Mouse (Mus musculus): ENCODE data around the gene Cdh4. TPM values are rescaled to one million over a fixed set of nuclear protein-coding genes. Genes with fewer than 3 reads are reported as not detected.

Gene Cdh4
- total and polyA plus RNA-seq, 3 experiments = 0.05 TPM; not detected in 2

- Histone ChIP-seq H3K36me3 (replicated peaks) (no peaks in the 10 kb centered on the region), H3K27me3 (ENCODE audit: insufficient read depth, low read length) (no peaks in the 10 kb centered on the region; the same call in 1 of the 2 replicates), H3K4me3 (ENCODE audit: low read depth, low read length) (no peak overlapping the region), H3K4me1 (ENCODE audit: insufficient read depth, low read depth, low read length) (no peaks in the 10 kb centered on the region), H3K9me3 (replicated peaks) (peaks cover 86% of the 10 kb centered on the region)
- ATAC-seq (ENCODE audit: extremely low read depth, insufficient number of reproducible peaks, low FRiP score, poor library complexity, severe bottlenecking) (no peak), DNase-seq (ENCODE audit: low spot score) (no peak)
- TF ChIP-seq CTCF (IDR thresholded peaks at IDR 0.05; ENCODE audit: low read depth, low read length) (no peak), TAL1 (conservative IDR thresholded peaks at IDR 0.05; ENCODE audit: low read depth, low read length) (no peak), POLR2AphosphoS5 (IDR thresholded peaks at IDR 0.05; ENCODE audit: insufficient replicate concordance, low read depth, low read length) (no peak), GATA1 (IDR thresholded peaks at IDR 0.05; ENCODE audit: borderline replicate concordance, low read length) (no peak), GATA2 (IDR thresholded peaks at IDR 0.05; ENCODE audit: borderline replicate concordance, low read depth, low read length) (no peak)
These were observed 164.1 kb downstream of the Cdh4 start for GRCm38 (mm10) chr2:179606341-179606740.

- Histone ChIP-seq H3K4me3 (ENCODE audit: low read depth, low read length) (no peak overlapping the region), H3K4me1 (ENCODE audit: insufficient read depth, low read depth, low read length) (no peaks in the 10 kb centered on the region), H3K9me3 (replicated peaks) (peaks cover 68% of the 10 kb centered on the region), H3K27me3 (ENCODE audit: insufficient read depth, low read length) (no peaks in the 10 kb centered on the region), H3K36me3 (replicated peaks) (no peaks in the 10 kb centered on the region)
- ATAC-seq (ENCODE audit: extremely low read depth, insufficient number of reproducible peaks, low FRiP score, poor library complexity, severe bottlenecking) = no peak
- no peak for DNase-seq (ENCODE audit: low spot score)
- TF ChIP-seq CTCF (IDR thresholded peaks at IDR 0.05; ENCODE audit: low read depth, low read length) (no peak), POLR2AphosphoS5 (IDR thresholded peaks at IDR 0.05; ENCODE audit: insufficient replicate concordance, low read depth, low read length) (no peak), GATA1 (IDR thresholded peaks at IDR 0.05; ENCODE audit: borderline replicate concordance, low read length) (no peak)
These were observed 173.7 kb downstream of the Cdh4 start for GRCm38 (mm10) chr2:179615906-179616305.

- no peaks in the 10 kb centered on the region for H3K36me3 ChIP-seq (replicated peaks)
- no peak for ATAC-seq (ENCODE audit: extremely low read depth, insufficient number of reproducible peaks, low FRiP score, poor library complexity, severe bottlenecking)
- no peaks in the 10 kb centered on the region for H3K27me3 ChIP-seq (ENCODE audit: insufficient read depth, low read length)
These were observed 181.6 kb downstream of the Cdh4 start for GRCm38 (mm10) chr2:179623643-179624473.

GRCm38 (mm10) chr2:179627563-179627962 is 185.3 kb downstream of the Cdh4 start:
- no peaks in the 10 kb centered on the region for H3K27me3 ChIP-seq (ENCODE audit: insufficient read depth, low read length)
- H3K9me3 ChIP-seq (replicated peaks) = peaks cover 72% of the 10 kb centered on the region

More at GRCm38 (mm10) chr2:179623643-179624473, 181.6 kb downstream of the Cdh4 start:
- TF ChIP-seq GATA2 (IDR thresholded peaks at IDR 0.05; ENCODE audit: borderline replicate concordance, low read depth, low read length) (no peak), GATA1 (IDR thresholded peaks at IDR 0.05; ENCODE audit: borderline replicate concordance, low read length) (no peak), POLR2AphosphoS5 (IDR thresholded peaks at IDR 0.05; ENCODE audit: insufficient replicate concordance, low read depth, low read length) (no peak), CTCF (IDR thresholded peaks at IDR 0.05; ENCODE audit: low read depth, low read length) (no peak), TAL1 (conservative IDR thresholded peaks at IDR 0.05; ENCODE audit: low read depth, low read length) (no peak)
- Histone ChIP-seq H3K4me3 (ENCODE audit: low read depth, low read length) (no peak overlapping the region), H3K4me1 (ENCODE audit: insufficient read depth, low read depth, low read length) (no peaks in the 10 kb centered on the region), H3K9me3 (replicated peaks) (peaks cover 78% of the 10 kb centered on the region)
- no peak for DNase-seq (ENCODE audit: low spot score)

GRCm38 (mm10) chr2:179630720-179631119 is 188.5 kb downstream of the Cdh4 start:
- Histone ChIP-seq H3K9me3 (replicated peaks) (peaks cover 78% of the 10 kb centered on the region), H3K27me3 (ENCODE audit: insufficient read depth, low read length) (no peaks in the 10 kb centered on the region), H3K4me3 (ENCODE audit: low read depth, low read length) (no peak overlapping the region), H3K36me3 (replicated peaks) (no peaks in the 10 kb centered on the region), H3K4me1 (ENCODE audit: insufficient read depth, low read depth, low read length) (no peaks in the 10 kb centered on the region)
- DNase-seq (ENCODE audit: low spot score) (no peak), ATAC-seq (ENCODE audit: extremely low read depth, insufficient number of reproducible peaks, low FRiP score, poor library complexity, severe bottlenecking) (no peak)
- TF ChIP-seq GATA2 (IDR thresholded peaks at IDR 0.05; ENCODE audit: borderline replicate concordance, low read depth, low read length) (no peak), CTCF (IDR thresholded peaks at IDR 0.05; ENCODE audit: low read depth, low read length) (no peak), POLR2AphosphoS5 (IDR thresholded peaks at IDR 0.05; ENCODE audit: insufficient replicate concordance, low read depth, low read length) (no peak), GATA1 (IDR thresholded peaks at IDR 0.05; ENCODE audit: borderline replicate concordance, low read length) (no peak), TAL1 (conservative IDR thresholded peaks at IDR 0.05; ENCODE audit: low read depth, low read length) (no peak)

More at GRCm38 (mm10) chr2:179627563-179627962, 185.3 kb downstream of the Cdh4 start:
- ATAC-seq (ENCODE audit: extremely low read depth, insufficient number of reproducible peaks, low FRiP score, poor library complexity, severe bottlenecking) = no peak
- H3K4me1 ChIP-seq (ENCODE audit: insufficient read depth, low read depth, low read length) = no peaks in the 10 kb centered on the region
- no peak for DNase-seq (ENCODE audit: low spot score)
- H3K4me3 ChIP-seq (ENCODE audit: low read depth, low read length) = no peak overlapping the region
- TF ChIP-seq GATA1 (IDR thresholded peaks at IDR 0.05; ENCODE audit: borderline replicate concordance, low read length) = no peak
- no peak for TF ChIP-seq TAL1 (conservative IDR thresholded peaks at IDR 0.05; ENCODE audit: low read depth, low read length)
- TF ChIP-seq GATA2 (IDR thresholded peaks at IDR 0.05; ENCODE audit: borderline replicate concordance, low read depth, low read length) = no peak
- no peak for TF ChIP-seq CTCF (IDR thresholded peaks at IDR 0.05; ENCODE audit: low read depth, low read length)
- TF ChIP-seq POLR2AphosphoS5 (IDR thresholded peaks at IDR 0.05; ENCODE audit: insufficient replicate concordance, low read depth, low read length) = no peak
- no peaks in the 10 kb centered on the region for H3K36me3 ChIP-seq (replicated peaks)

GRCm38 (mm10) chr2:179640576-179641301 is 198.5 kb downstream of the Cdh4 start:
- TF ChIP-seq CTCF (IDR thresholded peaks at IDR 0.05; ENCODE audit: low read depth, low read length) (no peak), TAL1 (conservative IDR thresholded peaks at IDR 0.05; ENCODE audit: low read depth, low read length) (no peak), GATA2 (IDR thresholded peaks at IDR 0.05; ENCODE audit: borderline replicate concordance, low read depth, low read length) (no peak), GATA1 (IDR thresholded peaks at IDR 0.05; ENCODE audit: borderline replicate concordance, low read length) (no peak), POLR2AphosphoS5 (IDR thresholded peaks at IDR 0.05; ENCODE audit: insufficient replicate concordance, low read depth, low read length) (no peak)
- no peaks in the 10 kb centered on the region for H3K36me3 ChIP-seq (replicated peaks)
- peaks cover 82% of the 10 kb centered on the region for H3K9me3 ChIP-seq (replicated peaks)
- H3K4me1 ChIP-seq (ENCODE audit: insufficient read depth, low read depth, low read length) = no peaks in the 10 kb centered on the region
- DNase-seq (ENCODE audit: low spot score) = no peak
- H3K27me3 ChIP-seq (ENCODE audit: insufficient read depth, low read length) = no peaks in the 10 kb centered on the region
- ATAC-seq (ENCODE audit: extremely low read depth, insufficient number of reproducible peaks, low FRiP score, poor library complexity, severe bottlenecking) = no peak
- no peak overlapping the region for H3K4me3 ChIP-seq (ENCODE audit: low read depth, low read length)
